Mouse (Mus musculus) MEL (cell line): ENCODE results near the gene Cxcl5. TPM values are rescaled to one million over a fixed set of nuclear protein-coding genes. Genes with fewer than 3 reads are reported as not detected.

Experiments used
- DNase-seq: peaks from one replicate; pipeline ENCODE4 v3.0.0; 2011; ENCODE audit warnings: low read depth, low spot score
- H3K27ac ChIP-seq: 2 replicates; pipeline ENCODE4 v1.5.1; 2012; ENCODE audit warnings: low read depth, mild to moderate bottlenecking, control low read depth, low read length, moderate library complexity; ENCODE audit not compliant: control insufficient read depth
- H3K27me3 ChIP-seq, 2 experiments: fragments of 150-350 bp in 1 of 2; sonication (generic) in 1 of 2; 2 replicates each; pipeline ENCODE4 v1.6.1; 2012; ENCODE audit warnings: low read length in 2 of 2, mild to moderate bottlenecking in 2 of 2, improper control_type of control experiment in 1 of 2, moderate library complexity in 1 of 2; ENCODE audit not compliant: insufficient read depth in 2 of 2, control insufficient read depth in 1 of 2
- H3K36me3 ChIP-seq, 2 experiments: 2 replicates each; pipeline ENCODE4 v1.6.1; 2012 to 2014; ENCODE audit warnings: low read length in 2 of 2, improper control_type of control experiment in 1 of 2, inconsistent platforms in 1 of 2, mild to moderate bottlenecking in 1 of 2; ENCODE audit not compliant: insufficient read depth in 2 of 2, control insufficient read depth in 1 of 2
- H3K4me1 ChIP-seq, 2 experiments: fragments of 150-350 bp in 1 of 2; sonication (generic) in 1 of 2; 2 replicates each; pipeline ENCODE4 v1.6.1; 2012; ENCODE audit warnings: low read length in 2 of 2, improper control_type of control experiment in 1 of 2, mild to moderate bottlenecking in 1 of 2; ENCODE audit not compliant: insufficient read depth in 2 of 2, control insufficient read depth in 1 of 2
- H3K4me3 ChIP-seq, 2 experiments: fragments of 150-350 bp in 1 of 2; sonication (generic) in 1 of 2; 2 replicates each; pipeline ENCODE4 v1.5.1; 2012; ENCODE audit warnings: low read depth in 2 of 2, low read length in 2 of 2, mild to moderate bottlenecking in 2 of 2, moderate library complexity in 2 of 2, control low read depth in 1 of 2, improper control_type of control experiment in 1 of 2; ENCODE audit not compliant: control insufficient read depth in 1 of 2, insufficient read depth in 1 of 2
- H3K79me2 ChIP-seq: 2 replicates; pipeline ENCODE4 v1.6.1; 2012; ENCODE audit warnings: mild to moderate bottlenecking, low read length, moderate library complexity; ENCODE audit not compliant: control insufficient read depth, poor library complexity, insufficient read depth
- H3K9ac ChIP-seq: 2 replicates; pipeline ENCODE4 v1.6.1; 2012; ENCODE audit warnings: low read depth, mild to moderate bottlenecking, control low read depth, low read length, moderate library complexity; ENCODE audit not compliant: control insufficient read depth, poor library complexity, severe bottlenecking
- H3K9me3 ChIP-seq: fragments of 150-350 bp; sonication (generic); replicated peaks from 2 replicates; pipeline ENCODE4 v1.6.1; 2012; ENCODE audit warnings: mild to moderate bottlenecking, low read length, improper control_type of control experiment, moderate library complexity; ENCODE audit not compliant: insufficient read depth
- BHLHE40 ChIP-seq: IDR thresholded peaks from 2 replicates; pipeline ENCODE4 v1.6.1; 2012; ENCODE audit warnings: low read depth, mild to moderate bottlenecking, inconsistent platforms, low read length, improper control_type of control experiment, borderline replicate concordance
- CHD2 ChIP-seq: IDR thresholded peaks from 2 replicates; pipeline ENCODE4 v1.6.1; 2011; ENCODE audit warnings: low read length, improper control_type of control experiment
- CTCF ChIP-seq, 3 experiments: IDR thresholded peaks in 2 of 3; conservative IDR thresholded peaks in 1 of 3; 2 replicates each; pipeline ENCODE4 v1.5.1; 2011 to 2012; ENCODE audit warnings: low read length in 3 of 3, low read depth in 2 of 3, mild to moderate bottlenecking in 2 of 3, improper control_type of control experiment in 1 of 3, inconsistent platforms in 1 of 3, mixed read lengths in 1 of 3, moderate library complexity in 1 of 3; ENCODE audit not compliant: control insufficient read depth in 1 of 3, insufficient read depth in 1 of 3, poor library complexity in 1 of 3, severe bottlenecking in 1 of 3
- ELF1 ChIP-seq: IDR thresholded peaks from 2 replicates; pipeline ENCODE4 v1.6.1; 2014; ENCODE audit warnings: low read depth, mild to moderate bottlenecking, inconsistent platforms, low read length, improper control_type of control experiment, moderate library complexity
- GABPA ChIP-seq: IDR thresholded peaks from 2 replicates; pipeline ENCODE4 v1.6.1; 2012; ENCODE audit warnings: low read depth, mild to moderate bottlenecking, inconsistent platforms, low read length, improper control_type of control experiment, moderate library complexity
- GATA1 ChIP-seq: IDR thresholded peaks from 2 replicates; pipeline ENCODE4 v1.6.1; 2011; ENCODE audit warnings: low read depth, low read length, improper control_type of control experiment
- HCFC1 ChIP-seq: IDR thresholded peaks from 2 replicates; pipeline ENCODE4 v1.6.1; 2012; ENCODE audit warnings: low read depth, mild to moderate bottlenecking, inconsistent platforms, low read length, improper control_type of control experiment, moderate library complexity
- KAT2A ChIP-seq: conservative IDR thresholded peaks from 2 replicates; pipeline ENCODE4 v1.6.1; 2012; ENCODE audit warnings: low read depth, low read length, improper control_type of control experiment, inconsistent platforms
- MAFK ChIP-seq: IDR thresholded peaks from 2 replicates; pipeline ENCODE4 v1.6.1; 2011; ENCODE audit warnings: low read depth, mild to moderate bottlenecking, low read length, improper control_type of control experiment, borderline replicate concordance
- MAX ChIP-seq: IDR thresholded peaks from 2 replicates; pipeline ENCODE4 v1.6.1; 2011; ENCODE audit warnings: low read length, improper control_type of control experiment
- MEF2A ChIP-seq: IDR thresholded peaks from 2 replicates; pipeline ENCODE4 v1.6.1; 2014; ENCODE audit warnings: low read depth, mild to moderate bottlenecking, inconsistent platforms, low read length, improper control_type of control experiment; ENCODE audit not compliant: poor library complexity, insufficient replicate concordance, severe bottlenecking; ENCODE audit errors: extremely low read depth
- MXI1 ChIP-seq: IDR thresholded peaks from 2 replicates; pipeline ENCODE4 v1.6.1; 2011; ENCODE audit warnings: mild to moderate bottlenecking, low read depth, low read length, improper control_type of control experiment
- MYB ChIP-seq: IDR thresholded peaks from 2 replicates; pipeline ENCODE4 v1.6.1; 2011; ENCODE audit warnings: mild to moderate bottlenecking, low read depth, low read length, improper control_type of control experiment
- MYC ChIP-seq: IDR thresholded peaks from 2 replicates; pipeline ENCODE4 v1.6.1; 2011; ENCODE audit warnings: low read depth, mild to moderate bottlenecking, low read length, improper control_type of control experiment, moderate library complexity
- NELFE ChIP-seq: IDR thresholded peaks from 2 replicates; pipeline ENCODE4 v1.6.1; 2011; ENCODE audit warnings: low read depth, low read length, improper control_type of control experiment
- NRF1 ChIP-seq: IDR thresholded peaks from 2 replicates; pipeline ENCODE4 v1.6.1; 2014; ENCODE audit warnings: low read depth, mild to moderate bottlenecking, inconsistent platforms, low read length, improper control_type of control experiment, moderate library complexity; ENCODE audit not compliant: poor library complexity, insufficient read depth, severe bottlenecking
- POLR2AphosphoS2 ChIP-seq: IDR thresholded peaks from 2 replicates; pipeline ENCODE4 v1.6.1; 2011; ENCODE audit warnings: low read length, improper control_type of control experiment
- POLR2AphosphoS5 ChIP-seq: IDR thresholded peaks from 2 replicates; pipeline ENCODE4 v1.6.1; 2012; ENCODE audit warnings: low read depth, borderline replicate concordance, mild to moderate bottlenecking, inconsistent platforms, low read length, moderate library complexity, mixed read lengths
- RAD21 ChIP-seq: IDR thresholded peaks from 2 replicates; pipeline ENCODE4 v1.6.1; 2011; ENCODE audit warnings: mild to moderate bottlenecking, low read depth, low read length, improper control_type of control experiment
- SIN3A ChIP-seq: IDR thresholded peaks from 2 replicates; pipeline ENCODE4 v1.6.1; 2012; ENCODE audit warnings: low read length, improper control_type of control experiment, inconsistent platforms
- TAL1 ChIP-seq: IDR thresholded peaks from 2 replicates; pipeline ENCODE4 v1.6.1; 2012; ENCODE audit warnings: mild to moderate bottlenecking, inconsistent platforms, low read length, moderate library complexity, mixed read lengths
- UBTF ChIP-seq: IDR thresholded peaks from 2 replicates; pipeline ENCODE4 v1.6.1; 2012; ENCODE audit warnings: low read depth, mild to moderate bottlenecking, inconsistent platforms, low read length, improper control_type of control experiment, moderate library complexity, borderline replicate concordance; ENCODE audit not compliant: insufficient read depth
- ZC3H11A ChIP-seq: IDR thresholded peaks from 2 replicates; pipeline ENCODE4 v1.6.1; 2012; ENCODE audit warnings: low read depth, mild to moderate bottlenecking, inconsistent platforms, low read length, improper control_type of control experiment
- ZKSCAN1 ChIP-seq: IDR thresholded peaks from 2 replicates; pipeline ENCODE4 v1.6.1; 2012; ENCODE audit warnings: low read depth, mild to moderate bottlenecking, inconsistent platforms, low read length, improper control_type of control experiment, moderate library complexity
- ZMIZ1 ChIP-seq: IDR thresholded peaks from 2 replicates; pipeline ENCODE4 v1.6.1; 2012; ENCODE audit warnings: low read depth, mild to moderate bottlenecking, inconsistent platforms, low read length, improper control_type of control experiment, moderate library complexity
- polyA plus RNA-seq, 2 experiments: library from polyadenylated mRNA; stranded (reverse) in 1 of 2; unstranded in 1 of 2; fragments of >175 nt in 1 of 2; fragments of >200 nt in 1 of 2; gene quantifications; 2 replicates each; pipeline versions ENCODE4 v1.2.1 to v1.2.4; 2012; ENCODE audit warnings: low replicate concordance in 2 of 2, low read depth in 1 of 2; ENCODE audit not compliant: insufficient read length in 2 of 2, insufficient read depth in 1 of 2, missing spikeins in 1 of 2
- total RNA-seq: library from RNA; depleted of rRNA; stranded (reverse); fragments of 300-350 nt; gene quantifications from 2 replicates; pipeline ENCODE4 v1.2.3, GENCODE M21; 2012

Gene Cxcl5
- total and polyA plus RNA-seq, 3 experiments: not detected

DNA sequence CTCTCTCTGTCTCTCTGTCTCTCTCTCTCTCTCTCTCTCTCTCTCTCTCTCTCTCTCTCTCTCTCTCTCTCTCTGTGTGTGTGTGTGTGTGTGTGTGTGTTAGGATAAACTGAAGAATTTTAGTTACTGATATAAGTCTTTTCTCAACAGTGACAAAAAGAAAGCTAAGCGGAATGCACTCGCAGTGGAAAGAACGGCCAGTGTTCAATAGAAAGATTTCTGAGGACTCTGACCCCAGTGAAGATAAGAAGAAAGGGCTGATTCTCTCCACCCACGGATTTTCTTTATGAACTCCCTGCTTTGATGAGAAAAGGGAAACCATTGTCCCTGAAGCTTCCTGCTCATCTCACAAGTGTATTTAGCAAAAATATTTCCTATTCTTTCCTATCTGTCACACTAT is 1.1 kb downstream of the Cxcl5 start:
- Histone ChIP-seq H3K9me3 (no peaks in the 10 kb centered on the region), H3K79me2 (no peaks in the 10 kb centered on the region), H3K27me3 (no peaks in the 10 kb centered on the region), H3K4me3 (no peak overlapping the region), H3K9ac (no peak overlapping the region), H3K27ac (no peak overlapping the region), H3K36me3 (peaks cover 0 to 9% of the 10 kb centered on the region in 2 experiments; a peak in 2 of 4 replicates), H3K4me1 (peaks cover 0 to 8% of the 10 kb centered on the region in 2 experiments)
- no peak for DNase-seq
- no peak for TF ChIP-seq GABPA
- TF ChIP-seq TAL1: no peak
- no peak for TF ChIP-seq ZC3H11A
- no peak for TF ChIP-seq HCFC1
- no peak for TF ChIP-seq BHLHE40
- no peak for TF ChIP-seq ZMIZ1
- TF ChIP-seq MAFK: no peak
- TF ChIP-seq NELFE: no peak
- TF ChIP-seq POLR2AphosphoS5: no peak
- no peak for TF ChIP-seq POLR2AphosphoS2
- TF ChIP-seq MAX: no peak
- TF ChIP-seq KAT2A: no peak
- no peak for TF ChIP-seq NRF1
- TF ChIP-seq RAD21: no peak
- TF ChIP-seq MXI1: no peak
- TF ChIP-seq UBTF: no peak
- no peak for TF ChIP-seq ZKSCAN1
- TF ChIP-seq ELF1: no peak

DNA sequence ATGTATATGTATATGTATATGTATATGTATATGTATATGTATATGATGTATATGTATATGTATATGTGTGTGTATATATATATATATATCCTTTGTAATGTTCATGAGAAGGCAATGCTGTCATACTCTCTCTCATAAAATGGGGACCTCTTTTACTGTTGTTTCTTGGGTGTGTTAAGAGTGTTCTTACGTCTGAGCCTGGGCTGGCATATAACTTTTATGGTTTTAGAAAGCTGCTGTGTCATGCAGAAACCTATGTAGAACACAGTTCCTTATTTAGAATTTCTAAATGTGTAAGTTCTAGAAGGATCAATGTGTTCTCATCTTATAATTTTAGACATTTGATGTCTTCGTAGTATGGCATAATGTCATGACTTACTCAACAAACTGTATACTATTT is 1.7 kb downstream of the Cxcl5 start:
- no peak overlapping the region for H3K9ac ChIP-seq
- no peaks in the 10 kb centered on the region for H3K9me3 ChIP-seq
- H3K27ac ChIP-seq: no peak overlapping the region
- no peaks in the 10 kb centered on the region for H3K27me3 ChIP-seq
- H3K36me3 ChIP-seq: peaks cover 0 to 12% of the 10 kb centered on the region in 2 experiments; a peak in 2 of 4 replicates
- DNase-seq: peak; percentile 28
- H3K79me2 ChIP-seq: no peaks in the 10 kb centered on the region
- H3K4me1 ChIP-seq: peaks cover 0 to 12% of the 10 kb centered on the region in 2 experiments
- H3K4me3 ChIP-seq: no peak overlapping the region
- no peak for TF ChIP-seq MYB
- no peak for TF ChIP-seq MYC
- TF ChIP-seq CHD2: no peak
- TF ChIP-seq ZMIZ1: no peak
- no peak for TF ChIP-seq MAX
- TF ChIP-seq UBTF: no peak
- TF ChIP-seq KAT2A: no peak
- no peak for TF ChIP-seq MEF2A
- TF ChIP-seq GATA1: no peak
- no peak for TF ChIP-seq CTCF (IDR thresholded peaks at IDR 0.05 in 2 of 3, conservative IDR thresholded peaks at IDR 0.05 in 1 of 3; ENCODE audit: control insufficient read depth in 1 of 3, insufficient read depth in 1 of 3, low read depth in 2 of 3, low read length in 3 of 3, poor library complexity in 1 of 3, severe bottlenecking in 1 of 3)
- no peak for TF ChIP-seq ZC3H11A
- TF ChIP-seq SIN3A: no peak
- no peak for TF ChIP-seq ZKSCAN1
